Mouse (Mus musculus) brain, embryonic 14.5 days (tissue): Measurements from ENCODE around the gene Myo16.

Experiments used
- CTCF ChIP-seq: fragments of 200-500 bp; IDR thresholded peaks from 2 replicates; pipeline ENCODE4 v1.5.1; 2012; ENCODE audit warnings: inconsistent platforms, mild to moderate bottlenecking, moderate library complexity, borderline replicate concordance; ENCODE audit not compliant: insufficient read depth, insufficient read length; ENCODE audit errors: extremely low read depth
- POLR2A ChIP-seq: fragments of 200-500 bp; IDR thresholded peaks from 2 replicates; pipeline ENCODE4 v1.6.1; 2012; ENCODE audit warnings: mild to moderate bottlenecking, inconsistent platforms, borderline replicate concordance; ENCODE audit not compliant: poor library complexity, insufficient read depth, insufficient read length, severe bottlenecking; ENCODE audit errors: extremely low read depth

DNA sequence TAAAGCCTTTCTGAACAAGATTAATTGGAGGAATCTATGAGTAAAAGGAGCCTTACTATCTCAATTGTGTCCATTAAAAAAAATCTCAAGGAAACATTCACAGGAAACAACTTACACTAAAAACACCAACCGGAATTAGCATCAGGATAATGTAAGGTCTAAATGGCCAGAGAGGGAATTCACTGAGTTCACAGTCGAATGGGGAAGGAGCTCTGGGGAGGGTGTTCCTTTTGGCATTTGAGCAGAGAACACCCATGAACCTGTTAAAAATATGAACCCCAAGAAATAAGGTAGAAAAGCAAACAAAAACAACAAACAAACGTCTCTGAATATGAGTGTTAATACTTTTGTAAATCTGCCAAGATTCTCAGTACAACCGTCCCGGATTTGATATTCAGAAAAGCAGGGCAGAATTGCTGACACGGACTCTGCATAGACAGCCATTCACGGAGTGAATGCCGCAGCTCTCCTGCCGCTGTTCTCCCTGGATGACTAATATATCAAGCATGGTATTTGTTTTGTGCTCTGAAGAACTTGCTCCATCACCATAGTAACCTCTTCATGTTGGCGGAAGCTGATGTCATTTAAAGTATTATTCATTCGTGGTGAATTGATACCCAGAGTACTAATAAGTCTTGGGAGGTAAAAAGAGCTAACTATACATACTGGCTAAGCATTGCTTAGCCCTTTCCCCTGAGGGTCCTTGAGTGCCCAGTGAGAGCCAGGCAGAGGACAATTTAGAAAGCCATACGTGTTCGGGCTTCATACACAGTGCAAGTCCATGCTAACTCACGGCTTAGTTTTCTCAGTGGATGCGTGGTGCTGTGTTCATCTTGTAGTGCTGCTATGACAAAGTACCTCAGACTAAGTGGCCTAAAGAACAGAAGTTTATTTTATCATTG, 22.9 kb upstream of the Myo16 start:
- no peak for TF ChIP-seq CTCF
- no peak for TF ChIP-seq POLR2A
